Mouse (Mus musculus) layer of hippocampus, postnatal 36 days (tissue): ENCODE measurements around the gene Olfr906. TPM values are rescaled to one million over a fixed set of nuclear protein-coding genes. Genes with fewer than 3 reads are reported as not detected.

Experiments used
- DNase-seq, 2 experiments: peaks; one replicate each; pipeline ENCODE4 v3.0.0; 2022
- total RNA-seq, 2 experiments: library from RNA; stranded (reverse); gene quantifications; 2 replicates each; pipeline ENCODE4 v1.2.3; 2021

Gene Olfr906
- total RNA-seq = not detected

DNA sequence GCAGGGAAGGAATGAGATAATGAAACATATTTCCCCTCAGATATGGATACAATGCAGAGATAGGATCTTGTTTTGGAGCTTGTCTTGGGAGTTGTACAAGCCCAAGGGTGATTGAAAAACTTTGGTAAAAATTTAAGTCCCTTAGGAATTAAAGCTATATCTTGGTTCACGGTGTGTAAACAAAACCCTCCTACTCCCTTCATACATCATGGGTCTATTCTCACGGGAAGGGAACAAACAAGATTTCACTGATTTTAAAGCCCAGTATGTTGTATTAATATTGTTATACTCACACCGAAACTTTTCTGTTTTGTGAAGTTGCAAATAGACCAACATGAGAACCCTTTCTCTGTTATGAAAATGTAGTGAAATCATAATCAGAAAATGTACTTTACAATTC, at the start of gene Olfr906:
Olfr906 (plus strand) TSS at position 301 of the 400 bp plus-strand sequence.
- DNase-seq = no peak

DNA sequence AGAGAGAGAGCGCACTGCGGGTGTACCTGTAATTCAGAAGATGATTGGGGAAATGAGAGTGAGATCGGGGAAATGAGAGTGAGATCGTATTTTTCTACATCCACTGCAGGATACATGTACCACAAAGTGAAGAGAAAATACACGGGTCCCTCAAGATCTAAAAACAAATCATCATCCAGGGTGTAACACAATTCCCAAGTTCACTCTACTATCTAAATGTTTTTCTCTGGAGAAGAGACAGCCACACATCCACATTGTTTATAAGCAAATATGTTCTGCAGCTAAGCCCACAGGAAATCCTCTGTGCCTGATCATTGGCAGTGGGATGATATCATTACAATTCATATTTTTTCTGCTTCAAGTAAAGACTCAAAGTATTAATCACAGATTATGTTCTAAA, 39.5 kb upstream of the Olfr906 start, which contains the start of gene Olfr902:
Olfr902 (plus strand) TSS at position 301 of the 400 bp plus-strand sequence.
- no peak for DNase-seq

DNA sequence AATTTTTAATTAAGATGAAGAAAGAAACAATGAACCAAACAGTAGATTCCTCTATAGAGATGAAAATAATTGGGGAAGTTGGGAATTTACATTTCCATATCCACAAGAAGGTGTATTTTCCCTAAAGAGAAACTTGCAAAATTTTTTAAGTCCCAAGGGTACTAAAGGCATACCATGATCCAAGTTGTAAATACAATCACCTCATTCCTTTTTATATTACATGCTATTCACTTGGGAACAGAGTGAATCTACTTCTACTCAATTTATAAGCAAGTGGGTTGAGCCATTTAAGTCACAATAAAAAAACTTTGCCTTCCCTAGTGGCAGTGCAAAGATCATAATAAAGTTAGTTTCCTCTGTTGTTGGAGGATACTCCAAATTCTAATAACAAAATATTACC, 24.0 kb upstream of the Olfr906 start, which contains the start of gene Olfr904:
Olfr904 (plus strand) TSS at position 301 of the 400 bp plus-strand sequence.
- no peak for DNase-seq

DNA sequence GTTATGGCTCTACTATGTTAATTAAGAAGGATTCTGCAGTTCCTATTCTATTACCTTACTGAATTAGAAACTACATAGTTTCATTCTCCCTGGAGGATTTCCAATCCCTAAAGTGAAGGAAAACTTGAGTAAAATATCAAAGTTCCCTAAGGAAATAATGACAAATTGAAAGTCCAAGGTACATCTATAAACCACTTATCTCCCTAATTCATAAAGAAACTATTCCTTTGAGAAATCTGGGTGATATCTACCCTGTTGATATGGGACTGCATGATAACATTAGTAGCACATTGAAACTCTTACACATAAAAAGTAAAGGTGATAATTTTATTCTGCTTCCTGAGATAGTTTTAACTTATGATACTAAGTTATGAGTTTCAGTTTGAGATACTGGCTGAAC, 16.1 kb upstream of the Olfr906 start, which contains the start of gene Olfr905:
Olfr905 (plus strand) TSS at position 301 of the 400 bp plus-strand sequence.
- DNase-seq = no peak

DNA sequence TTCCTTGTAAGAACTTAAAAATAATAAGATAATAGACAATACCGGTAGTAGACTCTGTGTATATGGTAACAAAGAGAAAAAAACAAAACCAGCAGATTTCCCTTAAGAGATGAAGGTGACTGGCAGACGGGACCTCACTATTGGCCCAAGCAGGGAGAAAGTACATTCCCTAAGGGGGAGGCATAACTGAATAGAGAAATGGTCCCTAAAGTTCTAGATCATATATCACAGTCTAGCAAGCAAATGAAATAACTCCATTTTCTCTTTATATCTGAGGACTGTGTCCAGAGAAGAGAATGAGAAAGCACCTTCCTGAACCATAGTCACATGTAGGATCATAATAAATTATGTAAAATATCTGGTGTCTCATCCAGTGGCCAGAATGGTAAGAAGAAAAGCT, 8.6 kb downstream of the Olfr906 start, which contains the start of gene Olfr907:
Olfr907 (plus strand) TSS at position 301 of the 400 bp plus-strand sequence.
- DNase-seq = no peak

DNA sequence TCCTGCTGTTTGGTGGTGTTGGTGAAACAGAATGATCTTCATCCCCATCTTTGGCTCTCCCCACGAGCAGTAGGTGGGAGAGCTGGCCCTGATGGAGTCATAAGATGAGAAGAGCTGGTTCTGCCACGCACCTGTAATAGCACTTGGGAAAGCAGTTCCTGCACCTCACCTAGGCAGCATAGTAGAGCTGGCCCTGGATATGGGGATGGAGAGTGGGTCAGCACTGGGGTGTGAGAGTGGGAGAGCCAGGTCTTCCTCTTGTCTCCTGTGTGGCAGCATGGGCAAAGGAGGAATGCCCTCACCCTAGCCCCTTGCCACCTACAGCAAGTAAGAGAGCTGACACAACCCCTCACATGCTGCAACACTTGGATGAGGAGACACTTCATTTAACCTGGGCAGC, 25.5 kb downstream of the Olfr906 start:
- DNase-seq = no peak

DNA sequence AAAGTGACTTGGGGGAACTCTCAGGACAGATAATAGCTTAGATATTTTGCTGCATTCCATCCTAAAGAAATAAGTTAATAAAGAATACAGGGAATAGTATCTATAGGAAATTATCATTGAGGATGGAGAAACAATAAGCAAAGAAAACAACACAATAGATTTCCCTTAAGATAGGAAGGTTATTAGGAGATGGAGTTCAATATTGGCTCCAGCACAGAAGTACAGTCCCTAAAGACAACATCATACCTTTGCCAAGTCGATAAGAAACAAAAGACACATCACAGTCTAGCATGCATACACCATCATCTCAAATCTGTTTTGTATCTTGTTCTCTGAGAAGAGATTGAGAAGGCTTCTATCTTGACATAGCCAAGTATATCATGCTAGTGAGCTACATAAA, 34.4 kb downstream of the Olfr906 start, which contains the start of gene Olfr911-ps1:
Olfr911-ps1 (plus strand) TSS at position 301 of the 400 bp plus-strand sequence.
- no peak for DNase-seq

DNA sequence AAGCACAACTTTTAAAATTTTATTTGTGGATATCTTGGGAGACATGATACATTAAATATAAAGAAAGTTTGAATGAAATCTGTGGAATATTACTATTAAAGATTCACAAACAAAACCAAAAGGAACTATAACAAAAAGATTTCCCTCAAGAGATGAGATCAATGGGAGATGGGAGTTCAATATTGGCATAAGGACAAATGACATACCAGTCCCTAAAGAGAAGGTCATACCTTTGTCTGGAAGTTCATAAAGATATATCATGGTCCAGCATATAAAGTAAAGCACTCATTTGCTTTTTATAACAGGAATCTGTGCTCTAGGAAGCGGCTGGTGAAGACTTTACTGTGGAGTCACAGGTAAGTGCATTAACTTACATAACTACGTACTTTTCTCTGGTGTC, 50.7 kb downstream of the Olfr906 start, which contains the start of gene Olfr910:
Olfr910 (plus strand) TSS at position 301 of the 400 bp plus-strand sequence.
- DNase-seq = no peak

Other genes starting within 250 kb of the Olfr906 start
- gene Olfr143, start 234.3 kb upstream of the Olfr906 start, total RNA-seq = not detected
- gene Olfr895, start 219.2 kb upstream of the Olfr906 start, total RNA-seq = not detected
- gene Olfr896-ps1, start 196.0 kb upstream of the Olfr906 start, total RNA-seq = not detected
- not detected for gene Olfr25, start 158.0 kb upstream of the Olfr906 start, total RNA-seq
- gene Olfr898, start 138.7 kb upstream of the Olfr906 start, total RNA-seq = not detected
- gene Olfr250, start 120.2 kb upstream of the Olfr906 start, total RNA-seq = not detected
- gene Olfr251, start 110.0 kb upstream of the Olfr906 start, total RNA-seq = not detected
- gene Olfr147, start 85.4 kb upstream of the Olfr906 start, total RNA-seq = not detected
- gene Olfr901, start 57.6 kb upstream of the Olfr906 start, total RNA-seq = not detected
- gene Olfr902, start 39.4 kb upstream of the Olfr906 start, total RNA-seq = not detected
- not detected for gene Olfr904, start 23.9 kb upstream of the Olfr906 start, total RNA-seq
- gene Olfr905, start 16.0 kb upstream of the Olfr906 start, total RNA-seq = not detected
- gene Olfr907, start 8.7 kb downstream of the Olfr906 start, total RNA-seq = not detected
- gene Olfr911-ps1, start 34.5 kb downstream of the Olfr906 start, total RNA-seq = not detected
- gene Olfr910, start 50.8 kb downstream of the Olfr906 start, total RNA-seq = not detected
- not detected for gene Olfr912, start 93.1 kb downstream of the Olfr906 start, total RNA-seq
- gene Olfr913, start 105.7 kb downstream of the Olfr906 start, total RNA-seq = not detected
- not detected for gene Olfr914, start 118.0 kb downstream of the Olfr906 start, total RNA-seq
- not detected for gene Olfr916, start 172.8 kb downstream of the Olfr906 start, total RNA-seq
- not detected for gene Olfr917, start 178.8 kb downstream of the Olfr906 start, total RNA-seq
- not detected for gene Olfr918, start 187.5 kb downstream of the Olfr906 start, total RNA-seq
- gene Olfr919, start 216.6 kb downstream of the Olfr906 start, total RNA-seq = not detected
- 10 to 100 TPM in 1 of 2 experiments, 1 to 10 TPM in 1; 9.3 to 15.3 TPM for gene Vwa5a, start 231.2 kb downstream of the Olfr906 start, total RNA-seq